Mouse (Mus musculus): ENCODE measurements around the gene Pdcd7.
"Not testable (repeated sequence)": the region's sequence is repeated elsewhere in the genome, so short reads cannot be mapped to it uniquely, and the experiment has no call there.

Gene Pdcd7

DNA sequence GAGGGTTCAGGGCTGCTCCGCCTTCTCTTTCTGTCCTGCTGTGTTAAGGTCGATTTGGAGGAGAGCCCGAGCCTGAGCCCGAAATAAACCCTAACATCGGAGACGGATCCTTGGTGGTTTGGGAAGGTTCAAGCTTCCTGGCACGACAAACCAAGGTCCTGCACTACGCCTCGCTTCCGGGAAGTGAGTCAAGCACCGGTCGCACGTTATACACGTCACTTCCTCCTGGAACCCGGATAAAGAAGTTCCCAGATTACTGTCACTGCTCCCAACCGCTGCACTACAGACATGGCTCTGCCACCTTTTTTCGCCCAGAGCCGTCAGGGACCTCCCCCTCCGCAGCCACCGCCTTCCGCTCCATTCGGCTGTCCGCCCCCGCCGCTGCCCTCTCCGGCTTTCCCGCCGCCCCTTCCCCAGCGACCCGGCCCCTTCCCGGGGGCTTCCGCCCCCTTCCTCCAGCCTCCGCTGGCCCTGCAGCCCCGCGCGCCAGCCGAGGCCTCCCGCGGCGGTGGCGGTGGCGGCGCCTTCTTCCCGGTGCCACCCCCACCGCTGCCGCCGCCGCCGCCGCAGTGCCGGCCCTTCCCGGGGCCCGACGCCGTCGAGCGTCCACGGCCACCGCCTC, at the start of gene Pdcd7:
Gene Pdcd7, plus strand, starts transcription at position 251 of the 622 bp plus-strand sequence.
- DNase-seq (ENCODE audit: low spot score) = peak; percentile 91

DNA sequence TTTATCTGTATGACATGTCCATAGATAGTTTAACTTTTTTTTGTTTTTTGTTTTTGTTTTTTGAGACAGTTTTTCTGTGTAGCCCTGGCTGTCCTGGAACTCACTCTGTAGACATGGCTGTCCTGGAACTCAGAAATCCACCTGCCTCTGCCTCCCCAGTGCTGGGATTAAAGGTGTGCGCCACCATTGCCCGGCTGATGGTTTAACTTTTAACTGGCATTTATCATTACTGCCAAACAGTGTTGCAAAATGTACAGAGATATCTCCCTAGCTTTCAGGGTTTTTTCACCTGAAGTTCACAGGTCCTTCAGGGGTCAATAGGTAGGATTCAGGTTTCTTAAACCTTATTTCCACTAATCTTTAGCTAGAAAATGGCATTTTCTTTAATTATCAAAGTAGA, 48.8 kb upstream of the Pdcd7 start:
- no peak for DNase-seq (ENCODE audit: low spot score)

DNA sequence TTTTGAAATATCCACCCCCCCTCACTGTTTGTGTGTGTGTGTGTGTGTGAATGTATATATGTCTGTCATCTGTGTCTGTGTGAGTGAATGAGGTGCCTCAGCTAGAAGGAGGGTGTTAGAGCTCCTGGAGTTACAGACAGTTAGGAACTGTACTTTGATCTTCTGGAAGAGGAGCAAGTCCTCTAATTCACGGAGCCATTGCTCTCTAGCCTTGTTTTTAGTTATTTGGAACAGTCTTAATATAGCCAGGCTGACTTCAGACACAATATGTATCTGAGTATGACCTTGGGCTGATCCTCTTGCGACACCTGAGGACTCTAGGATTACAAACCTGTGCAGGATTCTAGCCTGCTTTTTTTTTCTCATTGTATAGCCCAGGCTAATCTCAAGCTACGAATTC, 47.1 kb upstream of the Pdcd7 start:
- no peak for DNase-seq (ENCODE audit: low spot score)

DNA sequence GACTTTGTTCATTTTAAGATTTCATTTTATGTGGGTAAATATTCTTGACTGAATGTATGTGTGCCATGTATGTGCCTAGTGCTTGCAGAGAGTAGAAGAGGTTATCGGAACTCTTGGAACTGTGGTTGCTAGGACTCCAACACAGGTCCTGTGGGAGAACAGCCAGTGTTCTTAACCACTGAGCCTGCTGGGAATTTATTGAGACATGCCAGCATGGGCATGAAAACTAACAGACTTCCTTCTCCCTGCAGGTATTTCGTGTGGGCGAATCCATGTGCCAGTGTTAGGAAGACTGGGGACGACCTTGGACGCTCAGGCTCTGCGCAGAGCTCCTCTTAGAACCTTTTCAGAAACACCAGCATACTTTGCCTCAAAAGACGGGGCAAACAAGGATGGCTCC, 46.3 kb upstream of the Pdcd7 start:
- no peak for DNase-seq (ENCODE audit: low spot score)

DNA sequence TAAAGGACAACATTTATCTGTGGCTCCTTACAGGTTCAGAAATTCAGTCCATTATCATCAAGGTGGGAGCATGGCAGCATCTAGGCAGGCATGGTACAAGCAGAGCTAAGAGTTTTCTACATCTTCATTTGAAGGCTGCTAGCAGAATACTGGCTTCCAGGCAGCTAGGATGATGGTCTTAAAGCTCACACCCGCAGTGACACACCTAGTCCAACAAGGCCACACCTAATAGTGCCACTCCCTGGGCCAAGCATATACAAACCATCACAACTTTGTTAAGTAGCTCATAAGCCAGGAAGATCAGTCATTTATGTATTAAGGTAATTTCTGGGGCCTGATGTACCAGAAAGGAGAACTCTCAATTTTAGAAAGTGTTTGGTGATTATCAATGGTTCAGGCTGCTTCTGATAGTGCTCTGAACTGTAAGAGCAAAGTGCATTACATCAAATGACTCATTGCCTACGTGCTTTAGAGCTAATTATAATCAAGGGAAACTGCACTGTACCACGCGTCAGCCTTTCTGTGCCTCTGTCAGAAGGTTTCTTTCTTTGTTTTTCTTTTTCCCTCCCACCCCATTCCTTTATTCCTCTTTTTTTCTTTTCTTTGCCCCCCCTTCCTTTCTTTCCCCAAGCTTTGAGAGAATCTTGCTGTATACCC, 43.4 kb upstream of the Pdcd7 start:
- no peak for DNase-seq (ENCODE audit: low spot score)

DNA sequence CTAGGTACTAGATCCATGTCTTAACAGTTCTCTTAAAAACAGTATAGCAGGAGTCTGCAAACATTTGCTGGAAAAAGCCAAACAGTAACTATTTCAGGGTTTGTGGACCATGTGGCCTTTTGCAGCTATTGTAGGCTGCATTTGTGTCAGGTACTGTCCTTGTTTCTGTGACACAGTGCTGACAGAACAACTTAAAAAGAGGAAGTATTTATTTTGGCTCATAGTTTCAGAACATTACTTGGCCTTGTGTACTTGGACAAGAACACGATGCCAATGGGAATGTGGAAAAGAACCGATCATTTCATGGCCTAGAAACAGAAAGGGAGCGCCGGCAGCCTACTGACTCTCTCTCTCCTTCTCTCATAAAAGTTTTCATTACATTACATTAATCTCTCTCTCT, 42.3 kb upstream of the Pdcd7 start:
- DNase-seq (ENCODE audit: low spot score) = no peak

DNA sequence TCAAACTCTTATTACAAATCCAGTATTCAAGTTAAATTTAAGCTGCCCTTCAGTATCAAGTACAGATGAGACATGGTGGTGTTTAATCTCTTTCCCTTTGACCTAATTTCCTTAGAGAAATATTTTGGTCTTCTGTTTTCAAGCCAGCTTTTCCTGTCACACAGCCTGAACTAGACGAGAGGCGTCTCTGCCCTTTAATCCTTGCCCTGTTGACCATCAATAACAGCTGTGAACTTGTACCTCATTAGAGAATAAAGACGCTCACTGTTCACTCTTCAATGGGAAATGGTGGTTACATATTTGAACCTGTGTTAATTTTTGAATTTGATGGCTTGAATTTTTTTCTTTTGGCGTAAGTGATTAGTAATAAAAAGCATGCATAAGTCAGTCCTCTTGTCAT, 41.6 kb upstream of the Pdcd7 start:
- no peak for DNase-seq (ENCODE audit: low spot score)

DNA sequence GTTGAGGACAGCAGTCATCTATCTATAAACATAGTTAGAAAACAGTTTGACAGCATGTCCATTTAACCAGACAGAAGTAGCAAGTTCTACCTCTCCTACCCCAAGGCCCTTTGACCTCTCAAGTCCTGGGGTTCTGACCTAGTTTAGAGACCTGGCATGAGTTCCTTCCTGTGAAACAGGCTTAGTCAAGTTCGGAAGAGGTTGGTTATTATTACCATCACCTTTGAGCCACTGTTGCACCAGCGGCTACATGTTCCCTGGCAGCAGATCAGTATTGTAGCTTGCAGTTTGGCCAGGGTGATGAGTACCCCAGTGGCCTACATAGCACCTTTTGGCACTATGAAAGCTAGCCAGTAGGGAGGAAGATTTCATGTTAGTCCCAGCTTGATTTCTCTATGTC, 39.2 kb upstream of the Pdcd7 start:
- DNase-seq (ENCODE audit: low spot score) = no peak

DNA sequence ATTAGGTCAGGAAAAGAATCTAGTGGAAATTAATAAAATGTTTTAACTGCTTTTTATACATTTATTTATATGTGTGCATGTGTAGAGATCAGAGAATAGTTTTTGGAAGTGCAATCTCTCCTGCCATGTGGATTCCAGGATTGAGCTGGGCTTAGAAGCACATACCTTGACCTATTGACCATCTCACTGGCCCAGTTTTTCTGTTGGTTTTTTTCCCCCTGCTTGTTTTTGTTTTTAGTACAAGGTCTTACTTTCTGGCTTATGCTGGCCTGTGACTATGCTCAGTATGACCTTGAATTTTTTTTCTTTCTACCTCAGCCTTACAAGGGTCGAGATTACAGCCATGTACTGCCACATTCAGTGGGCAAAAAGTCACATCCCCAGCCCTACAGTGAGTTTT, 37.9 kb upstream of the Pdcd7 start:
- DNase-seq (ENCODE audit: low spot score) = no peak

DNA sequence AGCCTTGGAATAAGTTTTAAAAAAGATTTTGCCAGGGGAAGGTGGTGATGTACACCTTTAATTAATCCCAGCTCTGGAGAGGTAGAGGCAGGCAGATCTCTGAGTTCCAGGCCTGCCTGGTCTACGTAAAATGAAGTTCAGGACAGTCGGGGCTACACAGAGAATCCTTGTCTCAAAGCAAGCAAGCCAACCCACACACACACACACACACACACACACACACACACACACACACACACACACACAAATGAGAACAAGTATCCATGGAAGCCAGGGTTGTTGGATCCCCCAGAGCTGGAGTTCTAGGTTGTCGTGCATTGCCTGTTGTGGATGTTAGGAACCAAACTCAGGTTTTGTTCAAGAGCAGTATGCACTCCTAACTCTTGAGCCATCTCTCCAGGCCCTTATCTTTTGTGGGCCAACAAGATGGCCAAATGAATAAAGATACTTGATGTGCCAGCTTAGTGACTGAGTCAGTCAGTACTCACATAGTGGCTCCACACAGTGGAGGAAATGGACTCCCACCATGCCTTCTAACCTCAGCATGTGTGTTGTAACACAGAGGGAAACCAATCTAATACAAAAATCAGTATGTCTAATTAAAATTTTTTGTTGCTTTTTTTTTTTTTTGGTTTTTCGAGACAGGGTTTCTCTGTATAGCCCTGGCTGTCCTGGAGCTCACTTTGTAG, 33.1 kb upstream of the Pdcd7 start:
- DNase-seq (ENCODE audit: low spot score) = no peak

DNA sequence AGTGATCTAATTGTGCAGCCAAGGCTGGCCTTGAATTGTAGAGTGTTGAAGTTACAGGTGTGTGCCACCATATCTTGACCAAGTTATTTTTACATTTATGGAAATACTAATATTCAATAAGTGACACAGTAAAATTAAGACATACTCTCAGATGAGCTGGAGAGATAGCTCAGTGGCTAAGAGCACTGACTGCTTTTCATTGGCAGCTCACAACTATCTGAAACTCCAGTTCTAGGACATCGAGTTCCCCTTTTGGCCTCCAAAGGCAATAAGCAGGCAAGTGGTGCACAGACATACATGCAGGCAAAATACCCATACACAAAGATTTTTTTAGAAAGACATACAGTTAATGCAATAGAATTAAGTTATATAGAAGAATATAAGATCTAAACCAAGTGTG, 32.1 kb upstream of the Pdcd7 start:
- DNase-seq (ENCODE audit: low spot score) = no peak

DNA sequence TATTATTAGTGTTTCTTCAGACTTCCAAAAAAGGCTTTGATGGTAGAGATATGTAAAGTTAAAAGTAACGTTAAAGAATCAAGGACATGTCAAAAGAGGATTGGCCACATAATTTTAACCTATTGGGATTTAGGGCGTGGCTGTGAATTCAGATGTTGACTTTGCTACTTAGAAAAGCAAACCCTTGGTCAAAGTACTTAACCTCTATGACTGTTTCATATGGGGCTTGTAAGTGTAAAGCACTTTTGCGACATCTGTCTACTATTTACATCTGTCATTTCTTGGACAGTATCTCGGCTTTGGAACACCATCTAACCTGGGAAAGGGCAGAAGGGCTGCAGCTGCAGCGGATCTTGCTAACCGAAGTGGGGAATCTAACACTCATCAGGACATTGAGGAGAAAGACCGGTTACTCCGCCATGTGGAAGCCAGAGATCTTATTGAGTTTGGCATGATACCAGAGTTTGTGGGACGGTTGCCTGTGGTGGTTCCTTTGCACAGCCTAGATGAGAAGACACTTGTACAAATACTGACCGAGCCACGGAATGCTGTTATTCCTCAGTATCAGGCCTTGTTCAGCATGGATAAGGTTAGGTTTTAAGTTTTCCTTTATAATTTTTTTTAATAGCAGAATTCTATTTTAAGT, 23.5 kb upstream of the Pdcd7 start:
- no peak for DNase-seq (ENCODE audit: low spot score)

DNA sequence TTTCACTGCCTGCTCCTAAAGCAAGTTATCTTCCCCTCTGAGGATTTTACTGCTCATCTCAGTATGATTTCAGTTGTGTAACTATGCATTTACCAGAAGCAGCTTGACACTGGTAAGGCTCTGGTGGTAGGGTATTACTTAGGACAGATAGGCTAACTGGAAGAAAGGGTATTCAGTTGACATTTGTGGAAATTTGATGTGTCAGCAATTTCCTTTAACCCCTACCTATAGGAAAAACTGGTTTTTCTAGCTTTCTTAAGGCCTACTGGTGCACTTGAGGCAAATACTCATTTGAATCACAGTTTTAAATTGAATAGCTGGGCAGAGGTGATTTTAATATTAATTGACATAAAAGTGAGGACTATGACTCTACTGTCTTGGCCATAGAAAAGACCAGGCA, 19.9 kb upstream of the Pdcd7 start:
- no peak for DNase-seq (ENCODE audit: low spot score)

DNA sequence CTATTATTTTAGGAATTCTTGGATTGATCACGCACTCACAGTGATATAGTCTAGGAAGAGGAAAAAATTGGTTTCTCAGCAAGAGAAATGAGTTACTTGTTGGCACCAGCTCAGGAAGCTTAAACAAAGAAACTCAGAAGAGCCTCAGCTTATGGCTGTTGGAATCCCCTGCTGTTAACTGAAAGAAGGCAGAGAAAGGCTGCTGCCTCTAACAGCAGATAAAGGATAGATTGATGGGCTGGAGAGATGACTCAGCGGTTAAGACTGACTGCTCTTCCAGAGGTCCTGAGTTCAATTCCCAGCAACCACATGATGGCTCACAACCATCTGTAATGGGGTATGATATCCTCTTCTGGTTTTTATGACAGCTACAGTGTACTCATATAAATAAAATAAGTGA, 18.5 kb upstream of the Pdcd7 start:
- DNase-seq (ENCODE audit: low spot score) = no peak

DNA sequence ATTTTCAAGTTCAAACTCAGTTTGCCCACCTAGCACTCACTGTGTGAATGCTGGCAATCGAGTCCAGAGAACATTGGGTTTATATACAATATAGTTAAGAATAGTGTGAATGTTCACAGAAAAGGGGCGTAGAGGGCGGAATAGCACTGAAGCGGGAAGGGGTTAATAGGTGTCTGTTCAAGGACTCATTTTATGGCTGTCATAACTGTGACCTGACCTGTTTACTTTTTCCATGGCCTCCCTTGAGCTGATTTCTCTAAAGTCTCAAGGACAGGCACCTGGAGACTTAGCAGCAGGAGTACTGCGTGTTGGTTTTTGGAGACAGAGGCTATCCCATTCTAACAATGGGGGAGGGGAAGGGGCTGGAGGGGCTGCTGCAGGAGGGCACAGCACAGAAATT, 11.9 kb upstream of the Pdcd7 start:
- no peak for DNase-seq (ENCODE audit: low spot score)

DNA sequence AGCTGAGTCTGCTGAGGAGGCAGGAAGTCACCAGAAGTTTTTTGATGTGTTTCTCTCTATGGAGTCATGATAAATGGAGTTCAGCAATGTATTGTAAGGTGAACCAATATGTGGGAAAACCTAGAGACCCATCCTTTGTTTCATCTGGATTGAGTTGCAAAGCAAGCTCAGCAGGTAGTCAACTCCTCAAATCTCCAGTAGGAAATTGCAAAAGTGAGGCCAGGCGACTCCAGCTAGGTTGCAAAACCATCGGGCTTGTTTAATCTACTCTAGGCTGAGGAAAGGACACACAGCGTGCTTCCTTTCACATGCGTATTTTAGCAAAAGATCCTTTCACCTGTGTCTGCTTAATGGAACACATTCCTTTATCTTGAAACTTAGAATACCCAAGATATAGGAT, 6.8 kb upstream of the Pdcd7 start:
- no peak for DNase-seq (ENCODE audit: low spot score)

DNA sequence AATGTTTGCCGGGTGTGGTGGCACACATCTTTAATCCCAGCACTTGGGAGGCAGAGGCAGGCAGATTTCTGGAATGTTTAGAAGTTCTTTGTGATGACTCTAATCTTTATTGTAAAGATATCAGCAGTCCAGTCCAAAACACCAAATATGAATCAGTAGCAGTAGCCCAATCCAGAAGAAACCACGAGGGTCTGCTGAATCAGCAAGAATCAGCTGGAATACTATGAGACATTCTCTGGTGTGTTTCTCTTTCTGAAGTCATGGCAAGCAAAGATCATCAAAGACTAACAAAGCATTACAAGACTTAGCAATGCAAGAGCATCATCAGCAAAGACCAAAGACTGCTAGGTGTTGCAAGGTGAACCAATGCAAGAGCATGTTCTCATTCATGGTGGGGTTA, 5.5 kb upstream of the Pdcd7 start:
- no peak for DNase-seq (ENCODE audit: low spot score)

DNA sequence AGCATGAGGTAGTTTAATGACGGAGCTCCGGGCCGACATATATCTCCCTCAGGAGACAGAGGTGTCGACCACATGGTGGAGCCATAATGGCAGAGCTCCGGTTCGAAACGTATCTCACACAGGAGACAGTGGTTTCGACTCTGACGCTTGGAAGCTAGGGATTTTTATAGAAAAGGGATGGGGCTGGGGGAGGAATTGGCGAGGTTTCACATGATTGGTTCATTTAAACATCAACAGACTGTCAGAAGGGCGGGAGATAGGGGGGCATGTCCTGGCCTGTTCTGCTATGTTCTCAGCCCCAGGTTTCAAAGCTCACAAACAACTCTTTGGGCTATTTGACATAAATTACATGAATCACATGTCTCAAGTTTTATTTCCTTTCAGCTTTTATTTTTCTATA, 465 bp upstream of the Pdcd7 start:
- DNase-seq (ENCODE audit: low spot score) = not testable (repeated sequence)

DNA sequence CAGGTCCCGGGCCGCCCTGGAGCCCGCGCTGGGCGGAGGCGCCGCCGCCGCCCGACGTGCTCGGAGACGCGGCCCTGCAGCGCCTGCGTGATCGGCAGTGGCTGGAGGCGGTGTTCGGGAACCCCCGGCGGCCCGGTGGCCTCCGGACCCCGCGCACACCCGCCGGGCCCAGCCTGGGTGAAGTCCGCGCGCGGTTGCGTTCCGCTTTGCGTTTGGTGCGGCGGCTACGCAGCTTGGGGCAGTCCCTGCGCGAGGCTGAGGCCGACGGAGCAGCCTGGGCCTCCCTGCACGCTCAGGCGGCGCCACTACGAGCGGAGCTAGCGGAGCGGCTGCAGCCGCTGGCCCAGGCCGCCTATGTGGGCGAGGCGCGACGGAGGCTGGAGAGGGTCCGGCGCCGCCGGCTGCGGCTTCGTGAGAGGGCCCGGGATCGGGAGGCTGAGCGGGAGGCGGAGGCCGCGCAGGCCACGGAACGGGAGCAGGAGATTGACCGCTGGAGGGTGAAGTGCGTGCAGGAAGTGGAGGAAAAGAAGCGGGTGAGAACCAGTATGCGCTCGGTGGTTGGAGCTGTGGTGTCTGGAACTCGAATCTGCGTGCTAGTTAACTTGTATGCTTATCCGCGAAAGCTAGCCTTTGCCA, 690 bp downstream of the Pdcd7 start:
- peak; percentile 51 for DNase-seq (ENCODE audit: low spot score)

DNA sequence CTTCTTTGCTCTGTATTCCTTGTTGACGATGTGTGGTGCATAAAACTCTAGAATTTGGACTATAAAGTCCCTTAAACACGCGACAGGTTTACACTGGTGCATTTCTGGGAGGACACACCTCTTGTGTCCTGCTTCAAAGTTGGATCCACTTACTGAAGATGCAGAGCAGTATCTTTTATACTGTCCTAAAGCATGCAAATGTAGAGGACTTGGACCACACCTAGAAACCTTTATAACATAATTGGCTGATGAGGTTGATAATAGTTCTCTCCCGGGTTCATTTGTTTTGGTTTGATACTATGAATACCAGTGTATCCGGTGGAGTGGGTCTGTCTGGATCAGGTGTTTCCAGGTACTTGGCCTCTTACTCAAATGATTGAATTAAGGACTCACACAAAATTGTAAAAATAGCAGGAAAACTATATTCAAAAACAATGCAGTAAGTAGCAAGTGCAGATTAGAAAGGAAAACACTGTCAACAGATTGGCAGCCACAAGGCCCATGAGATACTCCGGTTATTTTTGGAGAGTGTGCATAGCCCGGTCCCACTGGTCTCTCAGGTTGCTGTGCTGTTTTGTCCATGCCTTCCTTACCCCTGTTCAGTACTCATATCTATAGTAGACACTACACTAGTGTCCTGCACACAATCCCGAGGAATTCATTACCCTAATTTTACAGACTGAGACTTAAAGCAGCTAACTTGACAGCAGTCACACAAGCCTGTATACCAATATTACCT, 1.4 kb downstream of the Pdcd7 start:
- no peak for DNase-seq (ENCODE audit: low spot score)

DNA sequence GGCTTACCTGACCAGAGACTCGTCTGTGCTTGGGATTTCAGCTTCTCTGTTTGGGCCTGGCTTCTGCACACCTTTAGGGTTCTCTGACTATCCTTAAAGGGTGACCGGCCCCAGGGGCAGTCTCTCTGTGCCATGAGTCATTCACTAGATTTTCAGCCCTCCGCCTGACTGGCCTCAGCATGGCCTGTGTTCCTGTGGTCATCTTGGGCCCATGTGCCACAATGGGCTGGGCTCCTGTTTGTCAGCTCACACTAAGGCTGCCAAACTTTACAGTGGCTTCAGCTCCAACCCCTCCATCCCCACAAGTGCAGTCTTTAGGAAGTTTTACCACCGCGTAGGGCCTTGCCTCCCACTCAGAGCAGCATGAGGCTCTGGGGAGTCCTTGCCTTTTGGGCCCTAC, 7.3 kb downstream of the Pdcd7 start:
- no peak for DNase-seq (ENCODE audit: low spot score)

DNA sequence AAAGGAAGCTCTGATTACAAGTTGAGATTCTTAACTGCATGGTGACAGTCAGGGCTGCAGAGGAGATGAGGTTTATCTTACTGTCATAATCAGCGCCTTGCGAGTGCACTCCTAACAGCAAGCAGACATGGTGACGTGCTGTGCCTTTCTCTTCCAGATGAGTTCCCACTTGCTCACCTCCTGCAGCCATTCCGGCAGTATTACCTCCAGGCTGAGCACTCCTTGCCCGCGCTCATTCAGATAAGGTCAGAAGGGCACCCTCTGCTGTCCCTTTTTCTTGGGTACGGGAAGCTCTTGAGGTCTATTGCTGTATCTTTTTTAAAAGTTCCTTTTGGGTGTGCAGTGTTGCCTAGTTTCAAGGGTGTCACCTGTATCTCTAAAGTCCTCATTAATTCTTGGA, 10.7 kb downstream of the Pdcd7 start:
- no peak for DNase-seq (ENCODE audit: low spot score)

Measured in T-cell, adult 2 months (primary cell).